Mouse (Mus musculus): ENCODE data around the gene Insm2. TPM values are rescaled to one million over a fixed set of nuclear protein-coding genes. Genes with fewer than 3 reads are reported as not detected.

The Insm2 gene
- total RNA-seq, 2 experiments from 2014 or later = 0.21 TPM; not detected in 1

- DNase-seq (ENCODE audit: low spot score in 2 of 2) = no peak
Measured at GRCm38 (mm10) chr12:55600503-55600994, 1.3 kb downstream of the Insm2 start.

- DNase-seq (ENCODE audit: low spot score in 2 of 2) = no peak
Measured at GRCm38 (mm10) chr12:55604411-55604810, 5.2 kb downstream of the Insm2 start.

GRCm38 (mm10) chr12:55607902-55608301 is 8.7 kb downstream of the Insm2 start:
- no peak for DNase-seq (ENCODE audit: low spot score in 2 of 2)

- no peak for DNase-seq (ENCODE audit: low spot score in 2 of 2)
Measured at GRCm38 (mm10) chr12:55610812-55611211, 11.6 kb downstream of the Insm2 start.

GRCm38 (mm10) chr12:55620321-55620720 is 21.1 kb downstream of the Insm2 start:
- no peak for DNase-seq (ENCODE audit: low spot score in 2 of 2)

- no peak for DNase-seq (ENCODE audit: low spot score in 2 of 2)
Measured at GRCm38 (mm10) chr12:55622615-55623245, 23.5 kb downstream of the Insm2 start.

GRCm38 (mm10) chr12:55623254-55623653 is 24.0 kb downstream of the Insm2 start:
- no peak for DNase-seq (ENCODE audit: low spot score in 2 of 2)

- no peak for DNase-seq (ENCODE audit: low spot score in 2 of 2)
Measured at GRCm38 (mm10) chr12:55626711-55627110, 27.5 kb downstream of the Insm2 start.

GRCm38 (mm10) chr12:55648011-55648525 is 48.8 kb downstream of the Insm2 start:
- no peak for DNase-seq (ENCODE audit: low spot score in 2 of 2)

Other genes starting within 250 kb of the Insm2 start
- 100 to 1,000 TPM; 144 to 145 TPM for gene Psma6, start 215.2 kb upstream of the Insm2 start, total RNA-seq (2021)
- 10 to 100 TPM; 27.2 to 32.0 TPM for gene Nfkbia, start 106.8 kb upstream of the Insm2 start, total RNA-seq (2021)
- gene Aldoart2, start 34.2 kb upstream of the Insm2 start, total RNA-seq (2021) = under 1 TPM in 1 of 2 experiments, not detected in 1; 0.21 TPM
- gene Ralgapa1, start 221.7 kb downstream of the Insm2 start, total RNA-seq (2021) = 100 to 1,000 TPM; 119 to 125 TPM
- gene Brms1l, start 236.9 kb downstream of the Insm2 start, total RNA-seq (2021) = 10 to 100 TPM; 67.1 to 71.6 TPM